Mouse (Mus musculus) layer of hippocampus, adult 9-11 months (tissue): ENCODE measurements around the gene Cox5a.

Experiments used
- DNase-seq: peaks from one replicate; pipeline ENCODE4 v3.0.0; 2022

The Cox5a gene

GRCm38 (mm10) chr9:57521056-57521911 is at the start of gene Cox5a:
TSS of gene Cox5a (plus strand) at chr9:57521274.
- peak; percentile 94 for DNase-seq

GRCm38 (mm10) chr9:57485774-57486173 is 35.3 kb upstream of the Cox5a start:
- peak; percentile 69 for DNase-seq

- no peak for DNase-seq
These were observed 33.3 kb upstream of the Cox5a start for GRCm38 (mm10) chr9:57487807-57488206.

GRCm38 (mm10) chr9:57493532-57493931 is 27.5 kb upstream of the Cox5a start:
- no peak for DNase-seq

- no peak for DNase-seq
These were observed 26.1 kb upstream of the Cox5a start for GRCm38 (mm10) chr9:57494970-57495369.

GRCm38 (mm10) chr9:57497236-57497635 is 23.8 kb upstream of the Cox5a start:
- no peak for DNase-seq

GRCm38 (mm10) chr9:57498536-57498935 is 22.5 kb upstream of the Cox5a start:
- no peak for DNase-seq

GRCm38 (mm10) chr9:57501452-57501851 is 19.6 kb upstream of the Cox5a start:
- DNase-seq, result no peak

GRCm38 (mm10) chr9:57501861-57502260 is 19.2 kb upstream of the Cox5a start:
- DNase-seq, result no peak

- DNase-seq, result no peak
These were observed 18.0 kb upstream of the Cox5a start for GRCm38 (mm10) chr9:57502911-57503621.

- no peak for DNase-seq
These were observed 17.3 kb upstream of the Cox5a start, which contains the start of gene Rpp25 for GRCm38 (mm10) chr9:57503622-57504380. TSS of gene Rpp25 (plus strand) at chr9:57504026.

GRCm38 (mm10) chr9:57504381-57504700 is 16.7 kb upstream of the Cox5a start:
- peak; percentile 47 for DNase-seq

GRCm38 (mm10) chr9:57504891-57505290 is 16.2 kb upstream of the Cox5a start:
- DNase-seq, result no peak

GRCm38 (mm10) chr9:57505700-57506099 is 15.4 kb upstream of the Cox5a start:
- DNase-seq, result no peak

GRCm38 (mm10) chr9:57510577-57510976 is 10.5 kb upstream of the Cox5a start:
- DNase-seq, result no peak

- DNase-seq, result no peak
These were observed 4.0 kb upstream of the Cox5a start for GRCm38 (mm10) chr9:57517113-57517512.

- no peak for DNase-seq
These were observed 559 bp upstream of the Cox5a start for GRCm38 (mm10) chr9:57520375-57521055.

GRCm38 (mm10) chr9:57522114-57522860 is 1.2 kb downstream of the Cox5a start:
- DNase-seq, result no peak

GRCm38 (mm10) chr9:57522861-57523246 is 1.8 kb downstream of the Cox5a start:
- DNase-seq, result no peak

GRCm38 (mm10) chr9:57523754-57524153 is 2.7 kb downstream of the Cox5a start:
- DNase-seq, result no peak

- DNase-seq, result no peak
These were observed 3.4 kb downstream of the Cox5a start for GRCm38 (mm10) chr9:57524439-57524838.

- no peak for DNase-seq
These were observed 4.4 kb downstream of the Cox5a start for GRCm38 (mm10) chr9:57525516-57525915.
